Mouse (Mus musculus) induced T-regulatory cell, adult 2 months (primary cell): ENCODE measurements around the gene Utp14a.
A peak's percentile ranks its signal among the peaks of the same experiment; 100 is the strongest.

Experiments
- DNase-seq: peaks from one replicate; pipeline ENCODE4 v3.0.0-alpha.2; 2012; ENCODE audit warnings: low read depth

The Utp14a gene

DNA sequence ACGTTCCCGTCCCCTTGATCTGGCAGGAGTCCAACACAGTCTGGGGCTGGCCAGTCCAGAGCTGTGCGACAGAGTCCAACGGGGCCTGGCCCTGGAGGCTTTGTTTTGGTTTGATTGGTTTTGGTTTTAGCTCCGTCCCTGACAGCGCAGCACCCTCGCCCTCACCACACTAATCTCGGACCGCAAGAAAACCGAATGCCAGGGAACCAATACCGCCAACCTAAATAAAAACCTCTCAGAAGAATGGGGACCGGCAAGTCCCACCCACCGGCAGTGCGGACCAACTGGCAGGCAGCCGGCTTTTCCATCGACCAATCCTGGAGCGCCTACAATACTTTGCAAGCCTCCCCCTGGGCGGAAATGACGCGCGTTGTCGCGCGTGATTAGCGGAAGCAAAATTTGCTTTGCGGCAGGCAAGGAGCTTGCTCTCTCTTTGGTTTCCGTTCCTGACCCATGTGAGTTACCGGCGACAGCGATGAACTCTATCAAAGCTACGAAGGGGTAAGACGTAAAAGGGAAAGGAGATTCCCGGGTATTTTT, at the start of gene Utp14a:
Gene Utp14a, plus strand, starts transcription at position 395 of the 540 bp plus-strand sequence.
- peak; percentile 95 for DNase-seq

DNA sequence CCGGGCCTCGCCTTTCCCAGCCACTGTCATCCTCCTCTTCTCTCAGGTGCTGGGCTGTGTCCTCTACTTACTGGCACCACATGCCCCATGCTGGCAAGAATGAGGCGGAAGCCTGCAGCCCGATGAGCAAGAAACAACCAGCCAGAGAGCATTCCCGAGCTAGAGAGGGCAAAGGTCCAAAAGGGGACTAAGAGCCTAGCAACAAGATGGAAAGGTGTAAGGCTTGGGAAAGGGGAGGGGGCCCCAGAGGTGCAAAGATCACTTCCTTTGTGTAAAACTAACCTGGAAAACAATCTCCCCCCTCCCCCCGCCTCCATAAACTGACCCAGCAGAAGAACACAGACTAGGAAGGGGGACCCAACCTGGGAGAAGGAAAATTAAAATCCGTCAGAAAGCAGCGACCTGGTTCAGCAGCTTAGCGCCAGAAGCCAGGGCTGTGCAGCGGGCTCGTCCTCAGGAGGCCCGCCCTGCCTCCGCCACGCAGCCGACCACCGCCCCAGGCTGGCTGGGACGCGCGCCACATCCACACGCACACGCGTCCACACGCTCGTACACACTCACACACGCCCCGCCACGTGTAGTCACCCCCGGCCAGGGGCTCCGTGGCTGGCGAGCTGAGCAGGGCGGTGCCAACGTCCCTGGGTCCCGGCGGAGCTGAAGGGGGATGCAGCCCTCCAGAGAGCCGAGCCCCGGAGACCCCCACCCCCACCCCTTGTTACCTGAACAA, 48.7 kb upstream of the Utp14a start:
- peak; percentile 9 for DNase-seq

- DNase-seq: peak; percentile 93
These were observed 48.0 kb upstream of the Utp14a start, which contains the start of gene Zdhhc9 for GRCm38 (mm10) chrX:48208519-48209185. Zdhhc9 (minus strand) TSS chrX:48208878.

GRCm38 (mm10) chrX:48209746-48210145, 46.9 kb upstream of the Utp14a start:
- peak; percentile 3 for DNase-seq

- no peak for DNase-seq
These were observed 37.2 kb upstream of the Utp14a start for GRCm38 (mm10) chrX:48219468-48219867.

DNA sequence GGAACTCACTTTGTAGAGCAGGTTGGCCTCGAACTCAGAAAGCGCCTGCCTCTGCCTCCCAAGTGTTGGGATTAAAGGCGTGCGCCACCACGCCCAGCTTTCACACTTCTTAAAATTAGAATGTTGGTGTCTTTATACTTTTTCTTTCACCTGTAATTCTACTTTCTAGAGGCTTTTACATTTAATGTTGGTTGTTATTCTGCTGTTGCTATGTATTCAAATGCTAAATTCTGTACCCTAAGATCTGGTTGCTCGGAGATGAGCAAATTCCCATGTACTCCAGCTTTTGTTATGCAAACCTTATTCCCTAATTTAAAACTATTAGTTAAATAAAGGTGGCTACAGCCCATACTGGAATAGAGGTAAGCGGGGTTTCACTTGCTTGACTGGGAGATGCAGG, 34.0 kb upstream of the Utp14a start:
- DNase-seq: no peak

DNA sequence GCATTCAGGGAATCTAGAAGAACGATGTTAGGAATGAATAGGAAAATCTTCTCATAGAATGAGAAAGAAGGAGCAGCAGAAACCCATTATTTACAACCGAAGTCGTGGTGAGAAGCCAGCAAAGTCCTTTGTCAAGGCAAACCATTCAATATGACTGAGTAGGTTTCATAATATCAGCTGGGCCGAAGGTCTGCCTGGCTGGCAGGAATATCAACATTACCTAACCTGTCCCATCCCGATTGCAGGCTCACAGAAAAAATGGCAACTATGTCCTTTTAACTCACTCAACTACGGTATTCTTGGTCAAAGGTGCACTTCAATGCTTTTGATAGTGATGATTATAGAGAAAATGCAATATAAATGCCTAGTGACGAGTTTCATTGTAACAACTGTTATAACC, 30.4 kb upstream of the Utp14a start:
- DNase-seq: no peak

- peak; percentile 79 for DNase-seq
These were observed 22.2 kb upstream of the Utp14a start for GRCm38 (mm10) chrX:48234417-48234816.

DNA sequence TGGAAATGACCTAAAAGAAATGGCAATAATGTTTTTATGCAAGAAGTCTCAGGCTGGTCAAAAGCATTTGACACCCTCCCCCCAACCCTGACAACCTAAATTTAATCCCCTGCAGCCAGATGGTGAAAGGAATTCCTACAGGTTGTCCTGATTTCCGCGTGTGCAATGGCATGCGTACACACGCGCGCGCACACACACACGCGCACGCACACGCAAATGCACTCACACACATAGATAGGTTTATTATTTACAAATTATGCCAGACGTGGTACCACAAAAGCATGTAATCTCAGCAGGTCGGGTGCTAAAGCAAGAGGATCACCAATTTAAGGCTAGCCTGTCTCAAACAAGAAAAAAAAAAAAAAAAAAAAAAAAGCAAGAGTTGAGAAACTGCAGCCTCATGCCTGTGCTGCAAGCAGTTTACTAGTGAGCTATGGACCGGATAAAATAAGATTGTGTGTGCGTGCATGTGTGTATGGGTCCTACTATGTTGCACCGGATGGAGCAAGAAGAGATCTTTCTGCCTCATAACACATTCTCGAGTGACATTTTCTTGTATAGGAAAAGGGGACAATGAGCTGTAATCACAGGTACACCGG, 733 bp upstream of the Utp14a start:
- no peak for DNase-seq

- no peak for DNase-seq
These were observed 349 bp downstream of the Utp14a start for GRCm38 (mm10) chrX:48257011-48257410.

DNA sequence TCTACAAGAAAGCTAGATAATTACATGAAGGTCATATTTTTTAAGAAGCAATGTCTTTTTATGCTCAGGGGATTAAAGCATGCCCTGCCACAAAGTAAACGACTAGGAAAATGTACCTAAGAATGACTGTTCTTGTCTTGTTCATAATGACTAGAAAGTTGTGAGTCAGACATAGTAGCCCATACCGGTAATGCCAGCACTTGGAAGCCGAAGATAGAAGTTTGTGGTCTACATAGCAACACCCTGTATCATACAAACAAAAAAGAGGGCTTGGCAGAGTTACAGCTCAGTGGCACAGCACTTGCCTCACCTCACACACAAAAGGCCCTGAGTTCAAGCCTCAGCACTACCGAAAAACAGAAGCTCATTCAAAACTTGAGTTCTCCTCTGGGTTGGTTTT, 15.0 kb downstream of the Utp14a start:
- no peak for DNase-seq

DNA sequence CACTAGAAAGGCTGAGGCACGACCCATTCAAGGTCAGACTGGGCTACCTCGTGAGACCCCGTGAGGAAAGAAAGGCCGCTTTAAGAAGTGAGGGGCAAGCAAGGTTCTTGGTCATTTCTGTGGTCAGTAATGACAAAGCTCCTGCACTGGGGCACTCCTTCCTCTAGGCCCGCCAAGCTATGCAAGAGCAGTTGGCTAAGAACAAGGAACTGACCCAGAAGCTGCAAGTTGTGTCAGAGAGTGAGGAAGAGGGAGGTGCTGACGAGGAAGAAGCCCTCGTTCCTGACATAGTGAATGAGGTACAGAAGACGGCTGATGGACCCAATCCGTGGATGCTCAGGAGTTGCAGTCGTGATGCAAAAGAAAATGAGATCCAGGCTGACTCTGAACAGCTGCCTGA, 18.0 kb downstream of the Utp14a start:
- DNase-seq: no peak

- peak; percentile 81 for DNase-seq
These were observed 21.4 kb downstream of the Utp14a start for GRCm38 (mm10) chrX:48278103-48278502.

DNA sequence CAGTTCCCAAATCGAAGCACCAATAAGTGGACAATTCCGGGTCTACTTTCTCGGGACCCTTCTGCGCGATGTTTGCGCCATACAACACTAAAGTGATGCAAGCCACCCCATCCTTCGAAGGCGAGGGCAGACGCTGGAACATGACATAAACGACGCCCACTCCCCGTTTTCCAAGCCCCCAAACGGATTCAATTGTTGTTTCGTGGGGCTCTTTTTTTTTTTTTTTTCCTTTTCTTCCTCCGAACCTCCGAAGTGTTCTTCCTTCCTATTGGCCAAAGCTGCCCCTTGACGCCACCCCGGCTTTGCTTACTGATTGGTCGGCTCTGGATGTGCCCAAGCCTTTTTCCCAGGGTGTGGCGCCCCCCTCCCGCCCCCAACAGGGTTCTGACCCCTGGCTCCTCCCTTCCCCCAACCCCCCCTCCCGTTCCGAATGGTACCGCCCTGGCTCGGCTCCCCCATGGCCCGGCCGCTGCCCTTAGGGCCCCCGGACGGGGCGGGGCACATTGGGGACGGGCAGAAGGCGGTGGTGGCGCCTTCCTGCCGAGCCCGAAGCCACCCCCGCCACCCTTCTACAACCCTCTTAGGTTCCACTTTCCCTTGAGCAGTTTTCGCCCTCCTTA, 27.8 kb downstream of the Utp14a start:
- peak; percentile 86 for DNase-seq

DNA sequence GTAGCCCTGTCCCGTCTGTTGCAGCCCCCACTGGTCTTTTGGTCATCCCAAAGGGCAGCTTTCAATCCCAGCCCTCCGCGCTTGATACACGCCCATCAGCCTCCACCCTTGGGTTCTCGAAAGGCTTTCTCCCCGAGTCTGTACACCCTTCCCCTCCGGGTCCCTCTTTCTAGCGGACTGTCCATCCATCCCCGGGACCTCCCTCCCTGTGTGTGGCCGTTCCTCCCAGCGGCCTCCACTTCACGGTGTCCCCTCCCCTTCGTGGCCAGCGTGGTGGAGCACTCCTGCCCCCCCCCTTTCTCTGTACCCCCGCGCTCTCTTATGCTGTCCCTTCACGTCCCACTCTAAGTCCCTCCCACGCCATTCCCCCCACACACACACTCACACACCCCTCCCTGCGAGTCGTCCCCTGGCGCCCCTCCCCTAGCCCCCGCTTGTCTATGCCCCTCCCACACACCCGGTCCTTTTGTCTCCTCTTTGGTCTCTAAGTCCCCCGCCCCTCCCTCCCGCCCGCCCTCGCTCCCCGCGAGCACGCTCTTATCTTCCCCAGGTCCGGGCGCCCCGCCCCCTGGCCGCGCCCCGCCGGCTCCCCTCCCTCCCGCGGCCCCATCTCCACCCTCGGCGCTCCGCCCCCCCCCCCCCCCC, 28.5 kb downstream of the Utp14a start:
- peak; percentile 87 for DNase-seq

DNA sequence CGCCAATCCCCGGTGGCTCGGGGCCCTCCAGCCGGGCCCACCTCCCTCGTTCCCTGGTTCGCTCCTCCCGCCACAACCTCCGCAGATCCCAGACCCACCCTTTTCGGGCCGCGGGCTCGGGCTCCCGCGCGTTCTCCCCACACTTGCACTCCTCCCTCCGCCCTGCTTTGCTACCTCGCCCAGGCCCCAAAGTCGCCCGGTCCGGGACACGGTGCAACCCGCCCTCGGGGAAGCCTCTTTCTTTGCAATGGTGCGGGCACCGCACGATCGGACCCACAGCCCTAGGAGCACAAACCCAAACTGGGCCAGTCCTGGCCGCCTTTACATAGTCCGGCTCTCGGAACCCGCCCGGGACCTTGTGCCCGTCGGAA, 29.0 kb downstream of the Utp14a start:
- DNase-seq: no peak

DNA sequence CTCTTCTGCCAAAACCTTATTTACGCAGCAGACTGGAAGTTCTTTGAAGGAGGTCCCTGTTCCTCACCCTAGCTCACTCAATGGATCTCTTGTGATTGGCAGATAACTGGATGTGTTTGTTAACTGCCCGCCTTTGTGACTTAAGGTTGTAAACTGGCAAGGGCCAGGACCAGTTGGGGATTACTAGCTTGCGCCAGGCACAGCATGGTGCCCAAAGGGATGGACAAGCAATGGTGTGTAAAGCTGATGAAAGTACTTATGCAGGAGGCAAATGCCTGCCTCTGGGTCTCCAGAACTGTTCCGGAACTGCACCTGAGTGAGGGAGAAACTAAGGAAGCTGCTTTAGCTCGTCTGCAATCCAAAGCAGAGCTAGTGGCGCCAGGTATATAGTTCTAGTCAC, 29.8 kb downstream of the Utp14a start:
- DNase-seq: no peak

DNA sequence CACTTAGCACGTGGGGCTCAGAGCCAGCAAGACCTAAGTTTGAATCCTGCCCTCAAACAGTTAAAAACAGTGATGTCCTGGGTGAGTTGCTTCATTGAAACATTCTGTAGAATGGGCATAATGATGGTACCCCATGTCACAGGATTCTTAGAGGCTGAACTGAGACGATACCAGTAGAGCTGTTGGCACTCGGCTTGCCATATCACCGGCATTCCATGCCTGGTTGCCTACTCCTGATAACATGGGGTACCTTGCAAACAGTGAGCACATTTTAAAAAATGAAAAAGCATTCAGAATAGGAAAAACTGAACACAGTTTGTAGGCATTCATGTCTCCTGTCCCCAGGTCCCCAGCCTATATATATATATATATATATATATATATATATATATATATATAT, 31.3 kb downstream of the Utp14a start:
- no peak for DNase-seq

DNA sequence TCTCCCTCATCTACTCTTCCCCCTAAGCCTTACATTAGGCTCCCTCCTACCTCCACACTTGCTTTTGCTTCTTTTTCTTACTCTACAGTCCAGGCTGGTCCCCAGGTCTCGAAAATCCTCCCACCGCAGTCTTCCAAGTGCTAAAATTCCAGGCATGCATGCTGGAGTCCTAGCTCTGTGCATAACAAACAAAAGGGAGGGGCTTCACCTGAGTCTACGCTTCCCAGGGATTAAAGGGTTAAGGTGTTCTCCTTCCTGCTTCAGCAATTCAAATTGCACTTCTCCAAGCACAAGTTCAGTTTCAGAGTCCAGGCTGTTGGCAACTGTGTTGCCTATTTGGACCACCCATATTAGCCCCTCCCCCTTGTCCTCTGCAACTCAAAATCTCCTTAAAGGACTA, 34.8 kb downstream of the Utp14a start:
- no peak for DNase-seq

DNA sequence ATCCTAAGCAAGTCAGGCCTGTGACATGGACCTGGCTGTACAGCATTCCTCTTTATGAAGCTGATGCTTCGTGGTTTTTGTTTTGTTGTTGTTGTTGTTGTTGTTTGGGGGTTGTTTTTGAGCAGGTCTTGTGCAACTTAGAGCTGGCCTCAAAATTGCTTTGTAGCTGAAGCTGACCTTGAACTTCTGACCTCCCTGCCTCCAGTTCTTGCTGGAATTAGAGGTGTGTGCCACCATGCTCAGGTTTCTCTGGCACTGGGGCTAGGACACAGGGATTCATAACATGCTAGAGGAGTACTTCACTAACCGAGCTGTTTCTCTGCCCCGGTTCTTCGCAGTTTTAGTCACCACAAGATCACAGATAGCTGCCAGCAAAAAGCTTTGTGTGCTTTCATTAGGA, 48.7 kb downstream of the Utp14a start:
- no peak for DNase-seq

GRCm38 (mm10) chrX:48310706-48311517, 54.2 kb downstream of the Utp14a start:
- DNase-seq: peak; percentile 34
